Mouse (Mus musculus) mouse trophoblast stem cell (cell line): ENCODE data around the gene Bicdl2.

Experiments used
- in situ Hi-C, 2 experiments: fragments of 300-500 bp; cut with MseI, MboI; formaldehyde crosslinking; loops; 2 replicates in 1 of 2; 3 replicates in 1 of 2; pipeline ENCODE4 v1.15.1; 2025

Bicdl2 gene

GRCm38 (mm10) chr17:23673424-23674073 lies 13.2 kb downstream of the Bicdl2 start, which contains the start of the genes Hcfc1r1 and Thoc6:
Gene Hcfc1r1 (plus strand): TSS chr17:23673596.
Gene Thoc6 (minus strand): TSS chr17:23673882.
- in situ Hi-C loops: no loop called here

DNA sequence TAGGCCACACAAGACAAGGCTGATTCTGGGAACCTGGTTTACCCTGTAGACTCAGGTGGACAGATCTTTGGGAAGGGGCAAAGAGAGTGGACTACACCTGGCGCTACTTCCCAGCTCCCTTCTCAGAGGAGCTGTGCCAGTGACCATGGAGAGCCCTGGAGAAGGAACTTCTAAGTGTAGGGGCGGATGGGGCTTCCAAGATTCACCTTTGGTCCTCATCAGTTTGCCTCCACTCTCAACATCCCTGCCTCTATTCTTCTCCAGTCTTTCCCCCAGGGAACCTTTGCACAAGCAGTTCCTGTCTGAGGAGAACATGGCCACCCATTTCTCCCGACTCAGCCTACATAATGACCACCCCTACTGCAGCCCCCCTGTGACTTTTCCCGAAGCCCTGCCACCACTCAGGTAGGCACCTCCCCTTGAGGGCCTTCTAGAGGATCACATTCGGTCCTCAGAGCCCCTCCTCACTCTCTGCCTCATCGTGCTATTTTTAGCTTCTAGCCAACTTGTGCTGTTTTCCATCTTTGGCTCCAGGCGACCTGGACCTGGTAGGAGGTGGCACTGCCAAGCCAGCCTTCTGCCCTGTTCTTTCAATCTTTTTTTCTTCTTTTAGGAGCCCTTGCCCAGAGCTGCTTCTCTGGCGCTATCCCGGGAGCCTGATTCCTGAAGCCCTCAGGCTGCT lies 14.1 kb downstream of the Bicdl2 start:
- in situ Hi-C loops: no loop called here

DNA sequence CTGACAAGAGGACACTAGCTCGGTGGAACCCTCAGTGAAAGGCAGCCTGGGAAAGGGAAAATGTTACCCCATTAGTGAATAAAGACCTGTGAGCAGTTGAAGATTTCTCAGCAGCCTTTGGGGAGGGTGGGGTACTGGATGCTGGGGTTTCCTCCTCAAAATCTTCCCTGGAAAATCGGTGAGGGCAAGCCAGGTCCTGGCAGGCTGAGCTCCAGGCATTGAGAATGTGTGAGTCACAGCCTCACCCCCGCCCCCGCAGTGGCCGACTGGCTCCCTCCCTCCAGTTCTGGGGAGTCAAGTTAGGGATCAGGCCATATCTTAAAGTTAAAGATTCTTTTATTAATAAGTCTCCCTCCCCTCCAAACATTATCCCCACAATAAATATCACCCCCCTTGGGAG lies 14.8 kb downstream of the Bicdl2 start:
- in situ Hi-C loops: no loop called here

GRCm38 (mm10) chr17:23675564-23676281 lies 15.4 kb downstream of the Bicdl2 start:
- in situ Hi-C loops: no loop called here

DNA sequence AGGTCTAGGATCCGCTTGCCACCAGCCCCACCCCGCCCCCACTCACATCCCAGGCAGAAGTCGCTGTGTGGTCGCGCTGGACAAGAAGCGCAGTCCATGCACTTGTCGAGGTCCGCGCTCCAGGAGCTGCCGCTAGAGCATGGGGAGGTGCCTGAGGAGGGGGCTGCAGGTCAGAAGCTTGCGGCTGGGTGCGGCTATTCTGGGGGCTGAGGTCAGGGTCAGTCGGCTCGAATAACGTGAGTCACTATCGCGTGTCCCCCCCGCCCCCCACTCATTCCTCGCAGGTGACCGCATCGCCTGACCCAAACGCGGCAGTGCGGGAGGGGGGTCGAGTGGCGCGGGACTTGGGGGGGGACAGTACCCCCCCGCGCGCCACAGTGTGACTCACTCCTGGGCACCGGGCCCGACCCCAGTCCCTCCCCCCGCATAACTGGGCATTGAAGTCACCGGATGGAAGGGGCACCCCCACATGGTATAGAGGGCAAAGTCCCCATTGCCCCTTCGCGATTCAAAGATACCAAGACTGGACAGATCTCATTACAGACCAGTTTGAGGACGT lies 16.2 kb downstream of the Bicdl2 start:
- in situ Hi-C loops: no loop called here

GRCm38 (mm10) chr17:23677236-23677679 lies 17.0 kb downstream of the Bicdl2 start, which contains the start of gene Tnfrsf12a:
Gene Tnfrsf12a (minus strand): TSS chr17:23677468.
- in situ Hi-C loops: no loop called here

GRCm38 (mm10) chr17:23679127-23679835 lies 19.0 kb downstream of the Bicdl2 start, which contains the start of gene Cldn6:
Gene Cldn6 (plus strand): TSS chr17:23679249.
- in situ Hi-C loops: no loop called here

- in situ Hi-C loops: no loop called here
Measured at GRCm38 (mm10) chr17:23680336-23680735, 20.0 kb downstream of the Bicdl2 start.

DNA sequence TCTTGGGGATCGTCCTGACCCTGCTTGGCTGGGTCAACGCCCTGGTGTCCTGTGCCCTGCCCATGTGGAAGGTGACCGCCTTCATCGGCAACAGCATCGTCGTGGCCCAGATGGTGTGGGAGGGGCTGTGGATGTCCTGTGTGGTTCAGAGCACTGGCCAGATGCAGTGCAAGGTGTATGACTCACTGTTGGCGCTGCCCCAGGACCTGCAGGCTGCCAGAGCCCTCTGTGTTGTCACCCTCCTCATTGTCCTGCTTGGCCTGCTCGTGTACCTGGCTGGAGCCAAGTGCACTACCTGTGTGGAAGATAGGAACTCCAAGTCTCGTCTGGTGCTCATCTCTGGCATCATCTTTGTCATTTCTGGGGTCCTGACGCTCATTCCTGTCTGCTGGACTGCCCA lies 20.8 kb downstream of the Bicdl2 start:
- in situ Hi-C loops: no loop called here

DNA sequence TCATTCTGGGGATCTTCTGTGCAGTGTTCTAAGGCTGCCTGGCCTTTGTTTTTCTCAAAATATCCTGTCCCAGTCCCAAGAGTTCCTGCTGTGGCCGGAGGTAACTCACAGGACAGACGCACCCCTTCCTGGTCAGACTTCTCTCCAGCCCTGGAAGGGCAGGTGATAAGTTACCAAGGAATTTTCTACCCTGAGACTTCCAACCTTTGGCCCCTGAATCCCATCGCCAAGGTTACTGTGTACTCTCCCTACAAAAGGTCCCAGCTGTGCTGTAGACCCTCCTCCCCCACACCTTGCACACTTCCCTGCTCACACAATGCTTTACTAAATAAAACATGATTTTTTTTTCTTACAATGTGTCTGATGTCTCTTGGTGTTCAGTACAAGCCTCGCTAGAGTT lies 21.8 kb downstream of the Bicdl2 start:
- in situ Hi-C loops: no loop called here

- in situ Hi-C loops: no loop called here
Measured at GRCm38 (mm10) chr17:23682530-23682929, 22.2 kb downstream of the Bicdl2 start.

- in situ Hi-C loops: no loop called here
Measured at GRCm38 (mm10) chr17:23683226-23683625, 22.9 kb downstream of the Bicdl2 start.

GRCm38 (mm10) chr17:23683856-23684672 lies 23.8 kb downstream of the Bicdl2 start, which contains the start of gene Cldn9:
Gene Cldn9 (minus strand): TSS chr17:23684026.
- in situ Hi-C loops: no loop called here

- in situ Hi-C loops: no loop called here
Measured at GRCm38 (mm10) chr17:23694491-23694890, 34.2 kb downstream of the Bicdl2 start.

DNA sequence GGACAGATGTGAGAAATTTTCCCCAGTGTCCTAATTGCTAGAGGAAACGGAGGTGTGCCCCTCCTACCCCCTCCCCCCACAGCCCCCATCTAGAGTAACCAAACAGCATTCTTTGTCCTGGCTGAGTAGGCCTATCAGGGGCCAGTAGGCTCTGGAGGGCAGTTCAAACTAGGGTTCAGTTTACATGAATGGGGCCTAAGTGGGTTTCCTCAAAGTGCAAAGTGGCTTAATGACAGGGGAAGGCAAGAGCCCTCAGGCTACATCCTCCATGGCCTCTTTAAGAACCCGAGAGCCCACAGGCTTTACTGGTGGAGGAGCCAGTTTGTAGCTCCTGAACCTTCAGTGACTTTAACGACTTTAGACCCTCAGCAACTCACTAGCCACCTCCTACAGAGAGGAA lies 35.5 kb downstream of the Bicdl2 start:
- in situ Hi-C loops: no loop called here

DNA sequence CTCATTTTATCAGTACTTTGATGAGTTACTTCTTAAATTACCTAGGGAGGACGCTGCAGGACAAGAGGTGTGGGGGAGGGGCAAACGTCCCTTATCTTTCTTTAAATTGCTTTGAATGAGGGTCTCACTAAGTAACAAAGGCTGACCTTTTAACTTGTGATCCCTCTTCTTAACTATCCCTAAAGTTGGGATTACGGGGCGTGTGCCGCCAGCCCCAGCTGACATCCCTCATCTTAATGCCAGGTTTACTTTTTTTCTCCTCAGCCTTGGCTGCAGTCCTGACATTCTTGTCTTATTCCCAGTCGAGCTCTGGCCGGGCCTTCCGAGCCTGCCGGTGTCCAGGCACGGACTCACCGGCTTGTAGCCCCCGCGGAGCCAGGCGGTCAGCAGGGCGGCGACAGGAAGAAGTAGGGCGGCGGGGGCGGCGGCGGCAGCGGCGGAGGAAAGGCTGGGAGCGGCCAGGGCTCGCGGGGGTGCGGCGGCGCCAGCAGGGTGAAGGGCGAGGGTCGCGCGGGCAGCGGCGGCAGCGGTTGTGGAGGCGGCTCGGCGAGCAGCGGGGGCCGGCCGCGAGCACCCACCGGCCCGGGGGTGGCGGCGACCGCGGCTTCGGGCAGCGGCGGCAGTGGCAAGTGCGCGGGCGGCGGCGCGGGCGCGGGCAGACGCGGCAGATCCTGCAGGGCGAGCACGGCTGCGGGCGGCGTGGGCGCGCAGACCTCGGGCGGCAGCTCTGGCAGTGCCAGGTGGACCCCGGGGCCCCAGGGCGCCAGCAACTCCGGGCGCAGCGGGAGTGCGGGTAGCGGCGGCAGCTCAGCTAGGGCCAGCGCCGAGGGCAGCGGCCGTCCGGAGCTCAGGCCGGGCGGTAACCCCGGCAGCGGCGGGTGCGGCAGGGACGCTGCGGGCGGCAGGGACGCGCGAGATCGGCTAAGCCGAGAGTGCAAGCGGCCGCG lies 39.1 kb downstream of the Bicdl2 start:
- in situ Hi-C loops: loop anchor here (5.0 kb wide), 1 partner anchor 37 kb away; the partner anchor contains the start of gene Bicdl2 (in 2 of the 2)

- in situ Hi-C loops: loop anchor here (5.0 kb wide), 1 partner anchor 38 kb away; the partner anchor contains the start of gene Bicdl2 (in 2 of the 2)
Measured at GRCm38 (mm10) chr17:23700079-23700478, 39.8 kb downstream of the Bicdl2 start.

GRCm38 (mm10) chr17:23703301-23703700 lies 43.0 kb downstream of the Bicdl2 start:
- in situ Hi-C loops: loop anchor here (5.0 kb wide), 1 partner anchor 41 kb away; the partner anchor contains the start of gene Bicdl2 (in 2 of the 2)

- in situ Hi-C loops: loop anchor here (5.0 kb wide), 1 partner anchor 42 kb away; the partner anchor contains the start of gene Bicdl2 (in 2 of the 2)
Measured at GRCm38 (mm10) chr17:23704741-23705140, 44.4 kb downstream of the Bicdl2 start.
